Mouse (Mus musculus) thymus, postnatal 25 days (tissue): ENCODE measurements around the gene Olfr1037.
"Not testable (repeated sequence)": the region's sequence is repeated elsewhere in the genome, so short reads cannot be mapped to it uniquely, and the experiment has no call there.

Experiments used
- DNase-seq: peaks from one replicate; pipeline ENCODE4 v3.0.0; 2022

The Olfr1037 gene

DNA sequence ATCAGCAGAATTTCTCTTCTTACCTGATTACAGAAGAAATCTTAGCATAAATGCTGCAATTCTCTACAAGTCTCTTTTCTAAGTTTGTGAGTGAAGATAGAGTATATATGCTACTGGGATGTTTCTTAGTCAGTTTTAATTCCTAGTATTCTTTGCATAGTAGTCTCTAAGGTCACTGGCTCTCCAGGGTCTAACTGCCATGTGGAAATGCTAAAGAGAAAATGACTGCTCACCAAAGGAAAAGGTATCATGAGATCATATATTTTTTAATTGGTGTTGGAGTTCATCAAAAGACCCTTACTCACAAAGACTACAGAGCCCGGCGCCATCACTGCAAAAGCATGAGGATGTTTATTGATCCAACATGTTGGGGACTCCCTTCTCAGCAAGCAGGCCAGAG is at the start of gene Olfr1037:
Gene Olfr1037 (minus strand): TSS at position 101 of the 400 bp plus-strand sequence.
- DNase-seq, result no peak

GRCm38 (mm10) chr2:86135828-86136227 is 48.6 kb upstream of the Olfr1037 start, which contains the start of gene Olfr1039:
Olfr1039 (minus strand) TSS chr2:86135928.
- no peak for DNase-seq

DNA sequence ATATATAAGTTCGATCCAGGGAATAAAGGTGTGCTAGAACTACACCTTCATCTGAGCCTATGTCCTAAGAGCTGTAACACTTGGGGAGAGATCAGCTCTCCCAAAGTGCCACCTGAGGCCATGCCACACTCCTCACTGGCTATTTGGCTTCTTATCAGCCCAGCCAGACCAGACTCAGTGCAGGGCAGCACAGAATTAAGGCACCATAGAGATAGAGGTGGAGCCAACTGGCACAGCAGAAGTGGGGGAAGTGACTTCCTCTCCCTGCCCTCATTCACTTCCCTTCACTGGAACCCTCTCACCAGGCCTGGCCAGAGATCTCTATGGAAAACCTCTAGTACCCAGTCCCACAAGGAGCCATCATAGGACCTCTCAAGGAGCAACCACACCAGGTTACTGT is 6.7 kb downstream of the Olfr1037 start:
- DNase-seq, result not testable (repeated sequence)

GRCm38 (mm10) chr2:86073692-86074091 is 13.5 kb downstream of the Olfr1037 start, which contains the start of gene Olfr1036:
Olfr1036 (plus strand) TSS chr2:86073992.
- not testable (repeated sequence) for DNase-seq

- no peak for DNase-seq
Observed at GRCm38 (mm10) chr2:86070189-86070588, 17.0 kb downstream of the Olfr1037 start.

DNA sequence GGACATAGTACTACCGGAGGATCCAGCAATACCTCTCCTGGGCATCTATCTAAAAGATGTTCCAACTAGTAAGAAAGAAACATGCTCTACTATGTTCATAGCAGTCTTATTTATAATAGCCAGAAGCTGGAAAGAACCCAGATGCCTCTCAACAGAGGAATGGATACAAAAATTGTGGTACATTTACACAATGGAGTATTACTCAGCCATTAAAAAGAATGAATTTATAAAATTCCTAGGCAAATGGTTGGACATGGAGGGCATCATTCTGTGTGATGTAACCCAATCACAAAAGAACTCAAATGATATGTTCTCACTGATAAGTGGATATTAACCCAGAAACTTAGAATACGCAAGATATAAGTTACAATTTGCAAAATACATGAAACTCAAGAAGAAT is 23.4 kb downstream of the Olfr1037 start:
- DNase-seq, result not testable (repeated sequence)

DNA sequence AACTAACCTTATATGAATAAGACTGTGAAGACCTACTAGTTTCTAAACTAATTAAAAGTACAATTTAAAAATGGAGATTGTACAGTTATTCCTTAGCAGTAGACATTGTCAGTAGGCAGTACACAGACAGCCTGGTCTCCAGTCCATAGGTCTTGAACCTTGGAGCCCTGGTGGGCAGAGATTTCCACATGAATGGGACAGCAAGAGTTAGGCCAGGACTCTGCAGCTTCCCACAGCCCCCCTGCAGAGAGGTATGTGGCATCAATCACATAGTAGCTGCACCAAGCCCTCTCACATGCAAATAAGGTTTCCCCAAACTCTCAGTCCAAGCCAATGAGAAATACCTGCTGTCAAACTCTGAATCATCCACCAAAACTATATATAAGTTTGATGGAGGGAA is 36.4 kb downstream of the Olfr1037 start:
- DNase-seq, result not testable (repeated sequence)

DNA sequence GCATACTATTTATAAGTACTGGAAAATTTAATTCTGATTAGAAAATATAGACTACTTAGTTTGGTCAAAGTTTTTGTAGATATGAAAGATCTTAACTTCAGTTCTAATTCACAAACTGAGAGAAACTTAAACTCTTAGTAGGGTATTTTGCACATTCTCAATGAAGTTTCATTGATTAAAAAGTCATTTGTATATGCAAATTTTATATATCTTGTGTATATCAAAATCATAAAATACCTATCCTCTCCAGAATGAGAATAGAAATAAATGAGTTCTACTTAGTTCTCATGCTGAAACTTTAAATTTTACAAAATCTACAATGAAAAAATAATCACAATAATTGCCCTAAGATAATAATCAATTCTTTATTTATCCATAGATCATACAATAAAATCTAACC is 41.6 kb downstream of the Olfr1037 start, which contains the start of gene Olfr1034:
Gene Olfr1034 (plus strand): TSS at position 301 of the 400 bp plus-strand sequence.
- no peak for DNase-seq
